Mouse (Mus musculus): ENCODE data around the gene Ccdc78.

GRCm38 (mm10) chr17:25824362-25825142 is 38.2 kb downstream of the Ccdc78 start:
- TF ChIP-seq CTCF (IDR thresholded peaks at IDR 0.05; ENCODE audit: low read depth, low read length) (no peak), POLR2A (IDR thresholded peaks at IDR 0.05; ENCODE audit: insufficient read depth, low read length) (no peak)
